Mouse (Mus musculus) lung, adult 2 months (tissue): ENCODE measurements at regions not wholly inside any gene's neighbourhood (a gene's known extent, or its start where the extent isn't known, plus 50 kb on each side); places are given as distances from the start of the nearest gene placed in this dataset.

Source experiments
- CTCF ChIP-seq: fragments of 200-500 bp; IDR thresholded peaks from 2 replicates; pipeline ENCODE4 v1.5.1; 2011; ENCODE audit warnings: mild to moderate bottlenecking, low read length, control low read depth; ENCODE audit not compliant: insufficient read depth
- POLR2A ChIP-seq: fragments of 200-500 bp; IDR thresholded peaks from 2 replicates; pipeline ENCODE4 v1.6.1; 2011; ENCODE audit warnings: low read depth, mild to moderate bottlenecking, control low read depth, low read length, borderline replicate concordance; ENCODE audit errors: extremely low read depth

DNA sequence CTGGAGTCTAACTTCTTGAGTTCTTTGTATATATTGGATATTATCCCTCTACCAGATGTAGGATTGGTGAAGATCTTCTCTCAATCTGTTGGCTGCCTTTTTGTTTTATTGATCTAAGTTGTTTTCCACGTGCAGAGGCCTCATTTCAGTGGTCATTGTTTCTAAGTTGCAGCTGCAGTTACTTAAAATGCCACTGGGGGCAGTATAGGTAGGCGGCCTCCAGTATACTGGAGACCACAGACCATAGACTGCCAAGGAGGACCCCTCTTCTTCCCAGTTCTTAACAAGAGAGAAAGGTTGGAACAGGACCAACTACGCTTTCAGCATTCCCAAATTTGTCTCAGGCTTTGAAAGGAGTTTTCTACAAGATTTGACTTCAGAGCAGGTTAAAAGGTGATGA is 136.7 kb downstream of the BC067074 start:
- TF ChIP-seq POLR2A (no peak), CTCF (peak; percentile 30; the same call in 1 of the 2 replicates)
